Mouse (Mus musculus): ENCODE measurements around the gene Mpl. TPM values are rescaled to one million over a fixed set of nuclear protein-coding genes. Genes with fewer than 3 reads are reported as not detected.

The Mpl gene
- under 1 TPM; 0.51 to 0.55 TPM for total RNA-seq (2021)
- long read RNA-seq, experiment 1, partial matches to known transcripts: 0 of 1 reads
- long read RNA-seq, experiment 1, other reads (novel, unspliced or antisense): 0 of 1 reads
- long read RNA-seq, experiment 2: 0 reads

DNA sequence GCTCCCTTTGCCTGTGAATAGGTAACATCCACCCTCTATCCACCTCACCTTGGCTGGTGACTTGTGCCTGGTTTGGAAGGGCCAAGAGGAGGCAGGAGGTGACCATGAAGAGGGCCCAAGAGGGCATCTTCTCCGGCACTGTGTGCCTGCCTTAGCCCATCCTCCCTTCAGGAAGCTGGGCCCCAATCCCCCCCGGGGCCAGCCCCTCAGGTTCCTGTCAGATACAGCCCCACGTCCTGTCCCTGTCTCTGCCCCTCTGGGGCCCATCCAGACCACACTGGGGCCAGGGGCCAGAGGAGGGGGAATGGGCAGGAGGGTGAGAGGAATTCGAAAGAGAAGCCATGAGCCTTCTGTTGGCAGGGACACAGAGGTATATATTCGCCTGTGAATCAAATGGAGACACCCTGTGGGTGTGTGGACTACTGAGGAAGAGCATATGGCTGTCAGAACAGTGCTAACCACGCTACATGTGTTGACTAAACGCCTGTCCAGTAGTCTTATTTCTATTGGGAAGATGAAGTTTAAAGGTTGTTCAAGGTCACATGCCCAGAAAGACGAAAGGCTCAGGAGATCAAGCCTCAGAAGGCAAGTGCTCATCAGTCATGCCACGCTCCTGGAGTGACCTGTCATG is at the start of gene Mpl:
Gene Mpl, minus strand, starts transcription at position 169 of the 631 bp plus-strand sequence.
- intact Hi-C loops (cut with DNase I): loop anchor here (10.0 kb wide), 1 partner anchor 47 kb away; no protein-coding TSS in a partner anchor
- DNase-seq (ENCODE audit: low spot score in 2 of 2): peak in 1 of 2 experiments; percentile 22

DNA sequence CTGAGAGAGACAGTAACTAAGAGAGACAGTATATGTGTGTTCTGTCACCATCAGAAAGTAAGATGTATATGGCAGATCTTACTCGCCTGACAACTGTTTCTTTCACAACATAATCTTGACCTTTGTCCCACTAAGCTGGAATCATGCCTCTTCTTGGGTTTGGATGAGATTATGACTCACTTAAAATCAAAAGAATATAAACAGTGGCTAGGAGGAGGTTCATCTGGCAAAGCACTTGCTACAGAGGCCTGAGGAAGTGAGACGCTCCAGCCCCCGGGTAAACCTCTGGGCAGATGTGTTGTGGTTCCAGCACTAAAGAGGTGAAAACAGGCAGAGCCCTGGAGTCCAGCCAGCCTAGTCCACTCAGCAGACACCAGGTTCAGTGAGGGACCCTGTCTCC is 48.2 kb upstream of the Mpl start:
- intact Hi-C loops (cut with DNase I): loop anchor here (10.0 kb wide), 1 partner anchor 51 kb away; the partner anchor contains the start of gene Mpl
- DNase-seq (ENCODE audit: low spot score in 2 of 2): no peak

DNA sequence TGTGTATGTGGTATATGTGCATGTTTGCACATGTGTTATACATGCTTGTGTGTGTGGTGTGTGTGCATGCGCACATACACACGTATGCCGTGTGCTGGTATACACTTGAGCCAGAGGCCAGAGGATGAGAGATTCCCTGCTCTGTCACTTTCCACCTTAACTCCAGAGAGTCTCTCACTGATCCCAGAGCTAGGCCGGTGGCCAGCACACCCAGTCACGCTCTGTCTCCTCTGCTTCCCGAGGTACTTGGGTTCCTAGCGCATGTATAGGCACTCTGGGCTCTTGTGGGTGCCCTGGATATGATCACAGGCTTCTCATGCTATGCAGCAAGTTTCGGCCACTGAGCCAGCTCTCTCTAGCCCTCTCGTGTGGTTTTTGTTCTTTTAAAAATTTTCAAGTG is 43.5 kb upstream of the Mpl start:
- intact Hi-C loops (cut with DNase I): loop anchor here (10.0 kb wide), 1 partner anchor 46 kb away; the partner anchor contains the start of gene Mpl
- DNase-seq (ENCODE audit: low spot score in 2 of 2): no peak

DNA sequence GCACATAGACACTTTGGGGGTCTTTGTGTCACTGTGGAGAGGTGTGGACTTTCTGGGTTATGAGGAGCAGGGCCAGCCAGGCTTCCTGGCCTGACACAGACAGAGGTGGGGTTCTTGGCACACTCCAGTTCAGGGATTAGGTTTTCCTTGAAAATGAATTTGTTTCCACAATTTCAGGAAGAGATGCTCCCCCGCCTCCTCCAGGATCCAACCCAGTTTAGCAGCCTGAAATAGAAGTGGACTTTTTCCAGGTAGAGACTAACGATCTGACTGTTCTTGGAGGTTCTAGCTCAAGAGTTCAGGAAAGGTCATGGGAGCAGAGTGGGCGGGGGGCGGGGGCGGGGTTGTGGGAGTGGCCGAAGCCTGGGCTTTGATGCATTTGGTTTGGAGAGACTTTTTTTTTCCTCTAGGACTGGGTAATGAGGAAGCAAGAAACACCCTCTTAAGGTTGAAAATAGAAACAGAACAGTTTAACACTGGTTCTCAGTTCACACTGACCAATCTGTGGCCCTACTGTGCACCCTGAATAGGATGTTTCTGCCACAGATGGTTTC is 42.9 kb upstream of the Mpl start:
- intact Hi-C loops (cut with DNase I): loop anchor here (10.0 kb wide), 1 partner anchor 45 kb away; the partner anchor contains the start of gene Mpl
- peak; percentile 17 to 39 for DNase-seq (ENCODE audit: low spot score in 2 of 2)

DNA sequence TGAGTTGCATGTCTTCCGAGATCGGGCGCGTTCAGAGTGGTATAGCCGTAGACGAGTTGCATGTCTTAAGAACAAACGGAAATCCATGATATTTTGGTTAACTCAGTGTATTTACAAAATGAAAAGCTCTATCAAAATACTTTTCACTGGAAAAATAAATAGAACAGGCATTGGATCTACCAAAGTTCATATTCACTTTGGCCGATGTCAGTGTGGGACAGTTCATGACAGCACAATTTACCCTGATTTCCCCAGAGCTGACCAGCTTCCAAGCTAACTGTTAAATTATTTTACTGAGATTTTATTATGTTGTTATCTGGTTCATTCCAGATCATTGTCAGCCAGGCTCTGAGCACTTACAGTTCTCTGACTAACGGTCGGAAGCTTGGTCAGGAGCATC is 33.1 kb upstream of the Mpl start:
- no peak for DNase-seq (ENCODE audit: low spot score in 2 of 2)
- intact Hi-C loops (cut with DNase I): no loop called here

DNA sequence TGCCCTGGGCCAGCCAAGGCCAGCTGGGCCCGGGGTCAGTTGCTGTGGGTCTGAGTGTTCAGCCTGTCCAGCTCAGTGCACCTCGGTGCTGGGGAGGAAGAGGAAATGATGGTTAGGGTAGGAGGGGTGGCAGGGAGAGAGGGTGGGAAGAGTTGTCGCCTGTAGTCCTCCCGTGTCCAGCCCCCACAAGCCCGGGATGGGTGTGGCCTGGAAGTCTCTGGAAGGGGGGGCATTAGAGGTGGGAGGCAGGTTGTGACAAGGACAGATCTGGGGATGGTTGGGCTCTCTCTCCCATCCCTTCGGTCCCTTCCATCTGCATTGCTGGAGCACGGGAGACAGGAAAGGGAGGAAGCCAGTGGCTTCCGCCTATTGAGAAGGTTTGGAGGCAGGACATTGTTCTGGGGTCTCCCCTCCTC is 32.4 kb upstream of the Mpl start, which contains the start of gene Tie1:
Gene Tie1, minus strand, starts transcription at position 345 of the 416 bp plus-strand sequence.
- no peak for DNase-seq (ENCODE audit: low spot score in 2 of 2)
- intact Hi-C loops (cut with DNase I): no loop called here

DNA sequence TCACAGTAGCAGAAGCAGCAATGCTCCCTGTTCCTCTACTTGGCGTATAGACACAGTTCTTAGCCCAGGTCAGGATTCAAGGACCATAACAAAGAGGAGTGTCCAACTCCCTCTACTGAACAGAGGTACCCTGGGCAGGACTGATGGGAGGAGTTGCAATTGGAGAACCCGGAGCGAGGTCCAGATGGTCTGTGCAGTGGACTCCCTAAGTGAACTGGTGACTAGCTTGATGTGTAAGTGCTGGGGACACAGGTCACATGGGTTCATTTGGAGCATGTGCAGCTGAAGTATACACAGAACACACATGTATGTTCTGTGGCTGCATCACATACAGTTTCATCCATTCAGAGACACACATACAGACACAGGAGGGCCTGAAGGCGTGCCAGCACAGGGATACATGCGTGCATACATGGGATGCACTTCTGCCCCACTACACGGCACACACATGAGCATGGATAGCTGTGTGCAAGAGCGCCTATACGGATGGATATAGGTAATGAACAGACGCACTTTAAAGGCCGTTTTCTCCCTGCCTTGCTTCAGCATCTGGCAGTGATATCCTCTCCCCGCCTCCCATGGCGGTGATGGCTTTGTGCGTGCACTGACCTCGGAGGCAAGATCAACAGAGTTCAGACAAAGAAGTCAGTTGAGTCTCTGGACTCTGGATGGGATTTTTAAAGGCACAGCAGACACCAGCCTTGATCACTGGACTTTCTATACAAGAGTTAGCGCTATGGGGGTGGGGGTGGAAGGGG is 19.6 kb upstream of the Mpl start:
- no peak for DNase-seq (ENCODE audit: low spot score in 2 of 2)
- intact Hi-C loops (cut with DNase I): no loop called here

DNA sequence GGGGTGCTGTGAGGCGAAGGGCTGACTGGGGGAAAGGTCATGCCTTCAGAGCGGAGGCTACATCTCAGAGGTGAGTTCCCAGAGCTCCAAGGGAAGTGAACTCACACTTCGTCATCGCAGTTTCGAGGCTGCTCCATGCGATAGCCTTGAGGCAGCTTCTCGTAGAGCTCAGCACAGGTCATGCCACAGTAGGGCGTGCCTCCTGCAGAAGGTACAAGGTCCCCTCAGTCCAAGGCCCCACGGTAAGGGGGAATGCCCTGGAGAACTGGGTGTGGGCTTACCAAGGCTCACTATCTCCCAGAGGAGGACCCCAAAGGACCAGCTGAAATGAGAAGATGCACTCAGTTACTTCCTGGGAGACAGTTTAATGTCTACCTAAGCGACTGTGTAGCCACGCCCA is 15.4 kb upstream of the Mpl start:
- no peak for DNase-seq (ENCODE audit: low spot score in 2 of 2)
- intact Hi-C loops (cut with DNase I): no loop called here

DNA sequence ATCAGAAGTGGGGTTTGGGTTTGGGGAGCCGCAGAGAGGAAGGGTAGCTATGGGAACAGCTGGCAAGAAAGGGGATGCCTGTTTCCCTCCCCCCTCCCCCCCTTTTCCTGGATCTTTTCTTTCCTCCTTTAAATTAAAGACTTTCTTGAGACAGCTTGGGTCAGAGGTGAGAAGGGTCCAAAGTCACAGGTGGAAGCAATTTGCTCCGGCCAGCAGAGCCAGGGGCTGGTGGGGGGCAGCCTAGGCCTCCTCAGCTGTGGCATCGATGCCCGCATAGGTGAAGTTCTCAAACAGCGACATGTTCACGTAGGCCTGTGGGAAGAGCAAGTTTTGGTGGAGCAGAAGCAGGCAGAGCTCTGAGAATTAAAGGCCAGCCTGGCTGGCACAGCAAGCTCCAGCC is 14.0 kb upstream of the Mpl start:
- intact Hi-C loops (cut with DNase I): no loop called here

DNA sequence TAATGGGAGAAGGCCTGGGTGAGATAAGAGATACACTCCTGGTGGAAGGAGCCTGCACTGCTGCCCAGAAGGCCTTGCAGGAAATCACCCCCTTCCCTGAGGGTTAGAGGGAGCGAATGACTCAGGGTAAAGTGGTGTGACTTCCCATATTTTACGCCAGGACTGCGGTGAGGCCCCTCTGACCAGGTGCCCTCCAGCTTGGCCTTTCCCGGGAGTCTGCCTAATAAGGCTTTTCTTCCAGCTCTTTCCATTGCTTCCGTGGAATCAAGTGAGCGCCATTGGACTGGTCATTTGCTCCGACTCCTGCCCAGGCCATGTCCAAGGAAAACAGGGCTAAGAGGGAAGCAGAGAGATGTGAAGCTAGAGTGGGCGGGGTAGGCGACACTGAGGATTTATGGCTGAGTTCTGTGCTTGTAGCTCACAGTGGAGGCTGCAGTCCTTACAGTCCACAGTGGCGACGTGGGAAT is 8.4 kb upstream of the Mpl start:
- no peak for DNase-seq (ENCODE audit: low spot score in 2 of 2)
- intact Hi-C loops (cut with DNase I): no loop called here

More for the DNA sequence above, 14.0 kb upstream of the Mpl start:
- no peak for DNase-seq (ENCODE audit: low spot score in 2 of 2)

DNA sequence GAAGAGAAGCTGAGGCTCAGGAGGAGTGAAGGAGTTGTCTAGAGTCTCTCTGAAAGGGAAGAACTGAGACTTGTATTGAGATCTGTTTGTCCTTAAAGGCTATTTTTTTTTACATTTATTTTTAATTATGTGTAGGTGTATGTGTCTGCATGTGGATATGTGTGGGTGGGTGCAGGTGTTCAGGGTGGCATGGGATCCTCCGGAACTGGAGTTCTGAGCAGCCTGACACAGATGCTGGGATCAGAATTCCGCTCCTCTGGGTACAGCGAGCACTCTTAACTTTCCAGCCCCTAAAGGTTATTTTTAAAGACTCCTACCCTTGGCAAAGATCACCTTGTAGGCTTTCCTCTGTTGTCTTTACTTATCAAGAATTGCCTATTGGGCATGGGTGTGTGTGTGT is 7.6 kb upstream of the Mpl start:
- DNase-seq (ENCODE audit: low spot score in 2 of 2): peak in 1 of 2 experiments; percentile 37
- intact Hi-C loops (cut with DNase I): no loop called here

DNA sequence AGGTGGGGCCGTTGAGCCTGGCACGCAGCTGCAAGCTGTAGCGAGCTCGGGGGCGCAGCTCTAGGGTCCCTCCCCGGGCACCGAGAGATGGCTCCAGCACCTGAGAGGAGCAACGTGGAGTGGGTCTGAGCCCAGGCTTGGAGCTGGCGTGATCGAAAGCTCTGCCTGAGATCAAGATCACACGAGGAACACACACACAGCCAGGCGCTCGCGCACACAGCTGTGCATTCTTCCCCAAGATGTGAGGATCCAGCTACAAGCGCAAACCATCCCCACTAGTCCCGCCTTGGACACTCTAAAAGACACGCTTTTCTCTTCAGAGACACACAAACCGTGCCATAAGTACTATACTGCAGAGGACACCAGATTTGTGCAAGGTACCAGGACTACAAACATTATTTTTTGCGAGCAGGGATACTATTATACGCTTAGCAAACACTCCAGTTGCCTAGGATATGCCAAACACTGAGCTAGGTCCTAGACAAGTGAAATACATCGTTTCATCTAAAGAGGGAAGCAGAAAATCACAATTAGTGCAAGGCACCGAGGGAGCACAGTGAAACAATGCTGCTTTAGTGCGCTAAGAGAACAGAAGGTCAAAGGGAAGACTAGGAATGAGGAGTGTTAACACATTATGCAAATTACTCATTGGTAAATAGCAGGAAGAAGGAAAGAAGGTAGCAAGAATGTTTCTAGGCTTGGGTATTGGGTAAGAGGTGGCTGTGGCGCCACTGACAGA is 10.7 kb downstream of the Mpl start:
- intact Hi-C loops (cut with DNase I): loop anchor here (5.0 kb wide), 1 partner anchor 121 kb away; no protein-coding TSS in a partner anchor
- DNase-seq (ENCODE audit: low spot score in 2 of 2): no peak

DNA sequence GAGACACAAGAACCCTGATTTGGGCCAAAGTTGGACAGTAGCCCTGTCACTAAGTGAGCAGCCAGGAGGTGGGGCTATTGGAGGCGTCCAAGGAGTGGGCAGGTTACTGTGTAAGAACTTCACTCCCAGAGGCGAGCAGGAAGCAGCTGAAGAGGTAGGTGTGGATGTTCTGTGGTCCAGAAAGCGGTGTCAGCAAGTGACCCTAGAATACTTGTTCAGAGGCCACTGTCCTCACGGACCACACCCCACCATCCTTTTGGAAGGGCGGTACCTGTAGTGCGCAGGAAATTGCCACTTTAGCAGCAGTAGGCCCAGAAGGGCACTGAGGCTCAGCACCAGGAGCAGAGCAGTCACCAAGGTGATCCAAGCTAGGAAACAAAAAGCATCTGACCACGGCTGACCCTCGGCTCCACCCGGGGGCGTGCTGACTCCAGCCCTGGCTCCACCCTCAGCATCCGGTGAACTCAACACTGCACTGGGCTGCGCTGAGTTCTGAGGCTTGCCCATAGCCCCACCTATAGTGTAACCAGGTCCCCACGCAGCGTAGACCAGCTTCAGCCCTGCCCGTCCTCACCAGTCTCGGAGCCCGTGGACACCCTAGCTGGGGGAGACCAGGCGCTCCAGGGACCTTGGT is 11.4 kb downstream of the Mpl start:
- intact Hi-C loops (cut with DNase I): loop anchor here (5.0 kb wide), 1 partner anchor 121 kb away; no protein-coding TSS in a partner anchor
- DNase-seq (ENCODE audit: low spot score in 2 of 2): no peak

DNA sequence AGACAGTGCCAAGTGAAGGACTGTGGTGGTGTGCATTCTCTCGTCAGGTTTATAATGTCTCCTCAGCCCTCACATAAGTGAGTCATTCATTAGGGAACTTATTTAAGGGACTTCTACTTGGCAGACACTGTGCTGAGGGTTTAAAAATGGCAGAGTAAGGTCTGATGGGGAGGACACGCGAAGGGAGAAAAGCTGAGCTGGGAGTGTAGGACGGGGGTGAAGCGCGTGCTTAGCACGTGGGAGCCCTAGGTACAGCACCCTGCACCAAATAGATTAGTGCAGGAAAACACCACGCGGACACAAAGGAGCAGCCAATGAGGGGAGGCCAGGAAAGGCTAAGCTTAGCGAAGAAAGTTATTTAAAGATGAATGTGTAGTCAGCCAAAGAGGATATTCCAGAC is 12.2 kb downstream of the Mpl start:
- DNase-seq (ENCODE audit: low spot score in 2 of 2): peak in 1 of 2 experiments; percentile 24
- intact Hi-C loops (cut with DNase I): loop anchor here (5.0 kb wide), 1 partner anchor 122 kb away; no protein-coding TSS in a partner anchor

DNA sequence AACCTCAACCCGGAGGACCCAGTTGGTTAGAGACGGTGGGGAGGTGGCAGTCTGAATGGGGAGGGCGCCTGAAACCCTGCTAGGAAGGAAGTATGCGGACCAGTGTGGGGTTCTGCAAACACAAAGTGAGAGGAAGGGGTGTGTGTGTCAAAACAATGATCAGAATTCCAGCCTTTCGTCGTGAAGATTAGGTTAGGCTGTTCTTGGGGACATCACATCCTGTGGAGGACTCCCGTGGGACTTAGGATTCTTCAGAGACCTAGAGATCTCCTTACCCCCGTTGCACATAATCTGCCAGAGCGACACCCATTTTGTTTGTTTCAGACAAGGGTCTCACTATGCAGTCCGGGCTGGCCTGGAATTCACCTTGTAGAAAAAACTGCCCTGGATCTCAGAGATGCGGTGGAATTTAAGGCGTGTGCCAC is 19.5 kb downstream of the Mpl start:
- intact Hi-C loops (cut with DNase I): no loop called here
- no peak for DNase-seq (ENCODE audit: low spot score in 2 of 2)

DNA sequence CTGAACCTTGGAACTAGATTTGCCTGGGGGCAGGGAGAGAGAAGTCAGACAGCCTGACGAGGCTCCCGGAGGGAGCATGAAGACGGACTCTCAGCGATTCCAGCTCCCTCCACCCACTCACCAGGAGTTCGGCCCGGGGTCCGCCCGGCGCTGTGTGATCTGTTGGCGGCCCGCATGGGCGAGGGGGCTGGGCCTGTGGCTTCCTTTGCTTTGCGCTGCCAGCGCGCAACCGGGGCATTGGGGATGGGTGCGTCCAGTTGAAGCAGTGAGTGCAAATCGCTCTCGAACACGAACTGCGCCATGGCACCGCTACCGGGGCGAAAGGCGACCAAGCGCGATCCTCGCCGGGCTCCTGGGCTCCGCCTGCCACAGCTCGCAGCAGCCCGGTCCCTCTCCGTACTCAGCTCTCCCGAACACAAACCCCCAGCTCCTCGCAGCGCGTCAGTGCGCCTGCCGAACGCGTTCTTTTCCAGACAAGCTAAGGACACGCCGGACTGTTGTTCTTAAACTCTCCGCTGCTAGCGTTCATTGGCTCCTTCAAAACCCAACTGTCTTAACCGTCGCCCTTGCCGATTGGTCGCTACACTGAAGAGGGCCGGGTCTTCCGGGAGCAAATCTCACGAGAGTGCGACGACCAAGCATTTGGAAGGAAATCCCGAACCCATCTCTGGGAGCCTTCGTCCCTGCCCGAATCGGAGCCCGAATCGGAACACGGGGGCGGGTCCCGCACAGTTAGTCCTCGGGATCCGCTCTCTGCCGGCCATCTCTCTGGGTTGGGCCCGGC is 20.3 kb downstream of the Mpl start, which contains the start of gene Cdc20:
Gene Cdc20, minus strand, starts transcription at position 533 of the 784 bp plus-strand sequence.
- peak; percentile 91 to 97 for DNase-seq (ENCODE audit: low spot score in 2 of 2)
- intact Hi-C loops (cut with DNase I): no loop called here

DNA sequence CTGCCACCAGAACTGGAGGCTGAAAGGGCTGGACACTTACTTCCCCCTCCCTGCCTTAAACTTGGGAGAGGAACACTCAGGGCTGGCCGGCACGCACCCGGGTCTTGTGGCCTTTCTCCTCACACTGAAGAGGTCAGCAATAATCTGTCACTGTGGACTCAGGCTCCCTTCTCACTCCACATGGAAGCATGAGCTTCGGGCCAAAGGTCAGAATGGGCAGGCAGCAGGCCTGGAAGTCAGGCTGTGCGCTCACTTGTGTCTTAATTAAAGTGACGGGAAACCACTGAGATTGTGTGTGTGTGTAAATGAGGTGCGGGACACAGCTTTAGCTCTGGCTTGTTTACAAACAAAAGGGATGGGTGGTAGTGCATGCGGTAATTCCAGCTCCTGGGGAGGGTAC is 25.0 kb downstream of the Mpl start:
- intact Hi-C loops (cut with DNase I): no loop called here
- no peak for DNase-seq (ENCODE audit: low spot score in 2 of 2)

Data from left cerebral cortex, postnatal 14 days (tissue).